Mouse (Mus musculus): ENCODE measurements around the gene Rfx8. TPM values are rescaled to one million over a fixed set of nuclear protein-coding genes. Genes with fewer than 3 reads are reported as not detected.
A peak's percentile ranks its signal among the peaks of the same experiment; 100 is the strongest.

Gene Rfx8
- polyA plus RNA-seq, 1 experiment from 2014 or later, result not detected

DNA sequence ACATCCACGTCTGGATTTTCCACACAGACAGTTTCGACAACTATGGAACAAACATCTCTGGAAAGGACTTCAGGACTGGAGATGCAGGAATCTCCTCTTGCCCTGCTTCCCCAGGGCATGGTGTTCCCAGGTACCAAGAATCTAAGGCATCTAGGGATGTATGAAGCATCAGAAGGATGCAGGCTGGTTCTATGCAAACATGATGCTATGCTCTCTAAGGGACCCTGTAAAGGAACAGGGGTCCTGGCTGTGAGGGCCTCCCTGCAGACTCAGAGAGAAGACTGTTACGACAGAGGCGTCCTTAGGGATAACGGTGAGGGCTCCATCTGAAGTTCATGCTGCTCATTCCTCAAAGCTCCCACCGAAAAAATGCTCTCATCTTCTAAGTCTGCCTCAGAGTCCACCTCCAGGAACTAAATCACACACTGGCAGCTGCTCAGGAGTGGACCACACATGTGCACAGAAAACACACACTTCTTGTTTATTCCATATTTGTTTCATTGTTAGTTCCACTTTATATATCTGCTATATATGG, 39.5 kb upstream of the Rfx8 start:
- ATAC-seq, result no peak

DNA sequence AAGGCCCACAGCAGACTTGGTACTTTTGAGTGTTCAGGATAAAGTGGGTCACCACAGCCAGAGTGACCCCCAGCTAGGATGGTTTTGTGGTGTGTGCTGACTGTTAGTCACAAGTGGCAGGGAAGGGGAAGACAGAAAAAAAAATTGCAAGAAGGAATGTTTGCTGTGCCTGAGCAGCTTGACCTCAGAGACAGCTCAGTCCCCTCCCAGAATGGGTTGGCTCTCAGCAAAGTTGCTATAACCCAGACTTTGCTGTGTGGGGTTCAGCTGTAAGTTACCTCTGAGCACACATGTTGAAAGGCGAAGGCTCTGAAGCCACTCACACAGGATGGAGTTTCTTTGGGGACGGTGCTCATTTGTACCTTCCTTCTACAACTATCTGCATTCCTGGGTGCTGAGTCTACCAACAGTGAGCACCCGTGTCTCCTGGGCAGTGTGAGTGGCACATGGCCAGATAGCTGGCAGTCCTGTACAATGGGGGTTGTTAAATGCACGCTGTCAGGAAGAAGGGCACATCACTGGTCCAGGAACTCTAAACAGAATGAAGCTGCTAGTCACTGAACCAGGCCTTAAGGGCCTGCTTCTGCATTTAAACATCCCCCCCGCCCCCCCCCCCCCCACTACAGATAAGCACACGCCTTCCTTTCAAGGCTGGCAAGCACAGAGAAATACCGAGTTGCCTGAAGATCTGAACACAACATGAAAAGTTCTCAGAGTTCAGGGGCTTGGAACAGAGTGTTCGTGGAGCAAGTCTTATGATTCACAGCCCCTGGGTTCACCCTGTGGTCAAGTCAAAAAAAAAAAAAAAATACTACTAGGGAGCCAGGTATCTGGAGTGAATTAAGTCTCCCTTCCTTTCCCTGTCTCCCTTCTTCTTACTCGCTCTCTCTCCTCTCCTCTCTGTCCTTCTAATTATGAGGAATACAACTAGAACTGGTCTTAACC, 38.7 kb upstream of the Rfx8 start:
- DNase-seq (no peak), ATAC-seq (no peak)
- no peak for TF ChIP-seq EP300 (IDR thresholded peaks at IDR 0.05; ENCODE audit: low read depth)
- TF ChIP-seq CTCF (IDR thresholded peaks at IDR 0.05; ENCODE audit: low read depth), result no peak
- no peaks in the 10 kb centered on the region for H3K36me3 ChIP-seq (replicated peaks; ENCODE audit: insufficient read depth, low read length)
- H3K27me3 ChIP-seq (ENCODE audit: insufficient read depth, low read length), result no peaks in the 10 kb centered on the region
- 33% methylated on average over 9 of the region's 9 CpGs for WGBS (ENCODE audit: insufficient replicate concordance)
- 0 out of 2 replicates have a peak overlapping the region, but pooled peaks have one; percentile 22 for H3K27ac ChIP-seq (ENCODE audit: low read depth)
- no peak overlapping the region for H3K9ac ChIP-seq (replicated peaks)
- H3K4me1 ChIP-seq (ENCODE audit: insufficient read depth), result peaks cover 9% of the 10 kb centered on the region
- H3K4me3 ChIP-seq (ENCODE audit: low read depth, low read length), result no peak overlapping the region
- H3K9me3 ChIP-seq (ENCODE audit: low read length), result no peaks in the 10 kb centered on the region
- H3K4me2 ChIP-seq (ENCODE audit: low read depth, low read length), result no peak overlapping the region

More for the DNA sequence above, 39.5 kb upstream of the Rfx8 start:
- Histone ChIP-seq H3K27ac (ENCODE audit: low read depth) (no peak overlapping the region), H3K27me3 (ENCODE audit: insufficient read depth, low read length) (no peaks in the 10 kb centered on the region), H3K4me3 (ENCODE audit: low read depth, low read length) (no peak overlapping the region), H3K9me3 (ENCODE audit: low read length) (no peaks in the 10 kb centered on the region), H3K4me1 (ENCODE audit: insufficient read depth) (peaks cover 9% of the 10 kb centered on the region), H3K4me2 (ENCODE audit: low read depth, low read length) (no peak overlapping the region), H3K36me3 (replicated peaks; ENCODE audit: insufficient read depth, low read length) (no peaks in the 10 kb centered on the region), H3K9ac (replicated peaks) (no peak overlapping the region)
- no peak for TF ChIP-seq CTCF (IDR thresholded peaks at IDR 0.05; ENCODE audit: low read depth)
- TF ChIP-seq EP300 (IDR thresholded peaks at IDR 0.05; ENCODE audit: low read depth), result no peak
- 70% methylated on average over 6 of the region's 6 CpGs for WGBS (ENCODE audit: insufficient replicate concordance)
- DNase-seq, result no peak

DNA sequence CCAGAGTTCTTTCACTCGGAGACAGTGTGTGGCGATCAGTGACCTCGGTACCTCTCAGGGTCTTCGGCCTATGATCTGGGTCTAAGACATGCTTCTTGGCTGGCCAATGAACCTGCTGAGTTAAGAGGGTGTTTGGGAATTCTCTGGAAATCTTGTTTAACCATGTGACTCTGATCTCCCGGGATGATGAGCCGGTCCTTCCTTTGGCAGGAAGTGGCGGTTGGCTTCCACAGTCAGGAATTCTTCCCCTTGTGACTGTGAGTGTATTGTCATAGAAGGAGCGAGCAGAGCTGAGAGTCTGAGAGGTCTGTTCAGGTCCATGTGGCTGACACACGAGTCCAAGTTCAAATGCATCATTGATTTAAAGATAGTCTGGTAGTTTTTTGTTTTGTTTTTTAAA, 37.4 kb upstream of the Rfx8 start:
- no peak overlapping the region for H3K4me2 ChIP-seq (ENCODE audit: low read depth, low read length)
- H3K27me3 ChIP-seq (ENCODE audit: insufficient read depth, low read length), result no peaks in the 10 kb centered on the region
- H3K27ac ChIP-seq (ENCODE audit: low read depth), result no peak overlapping the region
- H3K4me1 ChIP-seq (ENCODE audit: insufficient read depth), result peaks cover 9% of the 10 kb centered on the region
- no peaks in the 10 kb centered on the region for H3K9me3 ChIP-seq (ENCODE audit: low read length)
- no peak for ATAC-seq
- H3K9ac ChIP-seq (replicated peaks), result no peak overlapping the region
- DNase-seq, result no peak
- 71% methylated on average over 9 of the region's 9 CpGs for WGBS (ENCODE audit: insufficient replicate concordance)
- no peaks in the 10 kb centered on the region for H3K36me3 ChIP-seq (replicated peaks; ENCODE audit: insufficient read depth, low read length)
- no peak overlapping the region for H3K4me3 ChIP-seq (ENCODE audit: low read depth, low read length)
- TF ChIP-seq EP300 (IDR thresholded peaks at IDR 0.05; ENCODE audit: low read depth), result no peak
- no peak for TF ChIP-seq CTCF (IDR thresholded peaks at IDR 0.05; ENCODE audit: low read depth)

DNA sequence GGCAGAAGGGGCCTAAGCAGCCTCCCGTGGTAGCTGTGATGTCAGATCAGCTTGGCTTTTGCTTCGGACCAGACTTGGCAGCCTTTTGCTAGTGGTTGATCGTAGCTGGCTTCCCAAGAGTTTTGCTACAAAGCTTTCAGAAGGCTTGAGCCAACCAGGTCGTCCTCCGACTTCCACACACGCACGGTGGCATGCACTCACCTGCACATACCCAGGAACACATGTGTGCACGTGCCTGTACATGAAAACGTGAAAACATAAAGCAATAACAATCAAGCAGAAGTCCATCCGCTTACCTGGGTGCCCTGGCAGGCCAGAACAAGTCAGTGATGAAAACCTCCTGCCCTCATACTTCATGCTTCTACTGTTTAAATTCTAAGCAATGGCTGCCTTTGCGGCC, 36.2 kb upstream of the Rfx8 start:
- H3K27me3 ChIP-seq (ENCODE audit: insufficient read depth, low read length), result no peaks in the 10 kb centered on the region
- H3K27ac ChIP-seq (ENCODE audit: low read depth), result no peak overlapping the region
- peaks cover 8% of the 10 kb centered on the region for H3K4me1 ChIP-seq (ENCODE audit: insufficient read depth)
- TF ChIP-seq CTCF (IDR thresholded peaks at IDR 0.05; ENCODE audit: low read depth) (no peak), EP300 (IDR thresholded peaks at IDR 0.05; ENCODE audit: low read depth) (no peak)
- H3K4me2 ChIP-seq (ENCODE audit: low read depth, low read length), result no peak overlapping the region
- H3K36me3 ChIP-seq (replicated peaks; ENCODE audit: insufficient read depth, low read length), result no peaks in the 10 kb centered on the region
- no peak for DNase-seq
- no peak for ATAC-seq
- WGBS (ENCODE audit: insufficient replicate concordance), result 85% methylated on average over 11 of the region's 11 CpGs
- H3K9me3 ChIP-seq (ENCODE audit: low read length), result no peaks in the 10 kb centered on the region
- no peak overlapping the region for H3K9ac ChIP-seq (replicated peaks)
- H3K4me3 ChIP-seq (ENCODE audit: low read depth, low read length), result no peak overlapping the region

DNA sequence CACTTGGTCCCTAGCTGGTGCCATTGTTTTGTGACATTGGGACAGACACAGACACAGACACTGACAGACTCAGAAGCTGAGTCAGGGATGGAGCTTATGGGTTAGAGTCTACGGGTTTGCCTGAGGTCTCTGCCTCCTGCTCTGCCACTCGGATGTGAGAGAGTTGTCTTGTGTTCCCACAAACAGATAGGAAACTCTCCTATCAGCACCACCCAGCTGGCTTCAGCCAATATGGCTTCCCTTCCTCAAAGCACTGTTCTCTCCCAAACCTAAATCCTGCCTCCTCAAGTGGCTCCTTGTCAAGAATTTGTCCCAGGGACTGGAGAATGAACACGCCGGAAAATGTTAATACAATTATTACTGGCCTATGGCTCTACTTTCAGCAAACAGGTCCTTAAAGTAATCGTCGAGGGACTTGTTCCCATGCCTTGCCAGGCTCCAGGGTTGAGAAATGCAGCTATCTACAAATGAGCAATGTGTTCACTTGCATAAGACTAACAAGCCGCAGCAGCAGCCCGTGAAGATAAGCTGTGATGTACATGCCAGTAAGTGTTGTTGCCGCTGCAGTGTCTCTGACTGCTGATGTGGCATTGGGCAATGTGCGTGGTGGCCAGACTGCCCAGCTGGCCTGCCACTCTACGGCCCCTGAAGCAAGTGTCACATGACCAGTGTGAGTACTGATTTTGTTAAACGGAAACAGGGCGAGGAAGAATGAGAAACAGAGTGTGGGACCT, 33.6 kb upstream of the Rfx8 start:
- peak; percentile 86 for ATAC-seq
- WGBS (ENCODE audit: insufficient replicate concordance), result 42% methylated on average over 13 of the region's 13 CpGs

DNA sequence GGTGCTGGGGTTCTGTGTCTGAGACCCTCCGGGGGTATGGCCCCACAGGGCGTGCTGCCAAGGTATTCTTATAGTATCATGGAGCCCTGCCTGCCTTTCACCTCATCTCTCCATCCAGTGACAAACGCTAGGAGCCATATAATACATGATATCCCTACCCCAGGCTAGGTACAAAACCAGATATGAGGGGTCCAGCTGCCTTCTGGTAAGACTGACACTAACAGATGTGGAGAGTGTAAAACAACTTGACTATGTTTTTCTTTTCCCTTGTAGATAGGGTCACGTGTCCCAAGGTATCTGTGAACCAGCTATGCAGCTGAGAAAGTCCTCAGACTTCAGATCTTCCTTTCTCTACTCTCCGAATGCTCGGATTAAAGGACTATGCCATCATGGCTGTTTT, 30.7 kb upstream of the Rfx8 start:
- Histone ChIP-seq H3K4me2 (ENCODE audit: low read depth, low read length) (no peak overlapping the region), H3K4me1 (ENCODE audit: insufficient read depth) (peaks cover 9% of the 10 kb centered on the region; the same call in 1 of the 2 replicates), H3K27me3 (ENCODE audit: insufficient read depth, low read length) (no peaks in the 10 kb centered on the region), H3K4me3 (ENCODE audit: low read depth, low read length) (no peak overlapping the region), H3K36me3 (replicated peaks; ENCODE audit: insufficient read depth, low read length) (no peaks in the 10 kb centered on the region), H3K27ac (ENCODE audit: low read depth) (no peak overlapping the region), H3K9ac (replicated peaks) (no peak overlapping the region), H3K9me3 (ENCODE audit: low read length) (no peaks in the 10 kb centered on the region)
- TF ChIP-seq EP300 (IDR thresholded peaks at IDR 0.05; ENCODE audit: low read depth), result no peak
- TF ChIP-seq CTCF (IDR thresholded peaks at IDR 0.05; ENCODE audit: low read depth), result no peak
- DNase-seq, result no peak
- no peak for ATAC-seq
- WGBS (ENCODE audit: insufficient replicate concordance), result 75% methylated on average over 6 of the region's 6 CpGs

More for the DNA sequence above, 33.6 kb upstream of the Rfx8 start:
- DNase-seq, result peak; percentile 31
- Histone ChIP-seq H3K4me3 (ENCODE audit: low read depth, low read length) (no peak overlapping the region), H3K9me3 (ENCODE audit: low read length) (no peaks in the 10 kb centered on the region), H3K4me2 (ENCODE audit: low read depth, low read length) (no peak overlapping the region), H3K27me3 (ENCODE audit: insufficient read depth, low read length) (no peaks in the 10 kb centered on the region), H3K4me1 (ENCODE audit: insufficient read depth) (peaks cover 5% of the 10 kb centered on the region), H3K36me3 (replicated peaks; ENCODE audit: insufficient read depth, low read length) (no peaks in the 10 kb centered on the region), H3K27ac (ENCODE audit: low read depth) (no peak overlapping the region), H3K9ac (replicated peaks) (no peak overlapping the region)
- TF ChIP-seq CTCF (IDR thresholded peaks at IDR 0.05; ENCODE audit: low read depth) (no peak), EP300 (IDR thresholded peaks at IDR 0.05; ENCODE audit: low read depth) (peak; percentile 88)
